Mouse (Mus musculus): Measurements from ENCODE around the gene Pmm2. TPM values are rescaled to one million over a fixed set of nuclear protein-coding genes. Genes with fewer than 3 reads are reported as not detected.
A peak's percentile ranks its signal among the peaks of the same experiment; 100 is the strongest.

The Pmm2 gene
- total and polyA plus RNA-seq, 2 experiments from 2014 or later, result 24.6 to 27.8 TPM

DNA sequence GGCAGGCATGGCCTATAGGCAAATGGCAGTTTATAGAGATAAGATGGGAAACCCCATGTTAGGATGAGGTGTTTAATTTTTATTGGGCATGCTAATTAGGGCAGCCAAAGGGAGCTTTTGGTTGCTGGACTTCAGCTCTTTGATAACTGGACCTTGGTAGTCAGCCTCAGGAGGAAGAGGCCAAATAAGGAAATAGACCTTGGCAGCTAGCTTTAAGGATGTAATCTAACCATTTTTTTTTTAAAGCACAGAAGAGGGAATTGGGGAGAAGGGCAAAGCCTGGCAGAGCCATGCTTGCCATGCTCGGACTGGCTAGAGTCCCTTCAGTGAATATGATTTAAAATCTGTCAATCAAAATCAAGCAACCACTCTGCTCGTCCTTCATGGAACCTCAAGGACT, 7.1 kb upstream of the Pmm2 start:
- no peak overlapping the region for H3K9ac ChIP-seq (replicated peaks; ENCODE audit: low read length, poor library complexity, severe bottlenecking)
- H3K27me3 ChIP-seq (ENCODE audit: insufficient read depth, low read length), result no peaks in the 10 kb centered on the region
- H3K9me3 ChIP-seq (ENCODE audit: low read length), result no peaks in the 10 kb centered on the region
- H3K4me3 ChIP-seq (ENCODE audit: low read depth, low read length), result no peak overlapping the region
- ATAC-seq (ENCODE audit: low FRiP score), result no peak
- H3K36me3 ChIP-seq (ENCODE audit: insufficient read depth, low read length), result peaks cover 10% of the 10 kb centered on the region; the same call in 1 of the 2 replicates
- no peak for TF ChIP-seq CTCF (IDR thresholded peaks at IDR 0.05)
- H3K27ac ChIP-seq (ENCODE audit: low read depth, low read length), result no peak overlapping the region
- no peak for DNase-seq (ENCODE audit: low spot score)
- H3K4me1 ChIP-seq (ENCODE audit: insufficient read depth, low read length), result no peaks in the 10 kb centered on the region
- WGBS, result 80% methylated on average over 2 of the region's 2 CpGs
- H3K4me2 ChIP-seq (ENCODE audit: low read depth, low read length, poor library complexity, severe bottlenecking), result no peak overlapping the region

DNA sequence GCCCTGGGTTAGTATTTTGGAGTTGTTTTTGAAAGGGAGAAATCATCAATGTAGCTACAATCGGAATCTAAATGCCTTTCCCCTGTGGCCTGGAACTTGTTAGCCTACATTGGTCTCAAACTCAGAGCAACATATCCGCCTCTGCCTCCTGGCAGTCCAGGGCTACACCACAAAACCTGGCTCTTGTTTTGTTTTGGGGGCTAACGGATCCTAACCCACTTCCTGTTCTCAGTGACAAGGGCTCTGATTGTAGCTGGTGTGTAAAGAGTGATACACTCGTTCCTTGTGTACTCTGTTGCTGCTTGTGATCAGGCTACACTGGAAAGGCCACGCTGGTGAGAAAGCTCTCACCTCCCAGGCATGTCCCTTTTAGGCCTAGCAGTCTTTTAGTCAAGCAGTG, 6.0 kb upstream of the Pmm2 start:
- H3K4me1 ChIP-seq (ENCODE audit: insufficient read depth, low read length), result peaks cover 4% of the 10 kb centered on the region; the same call in 1 of the 2 replicates
- no peak for ATAC-seq (ENCODE audit: low FRiP score)
- no peaks in the 10 kb centered on the region for H3K9me3 ChIP-seq (ENCODE audit: low read length)
- no peak overlapping the region for H3K9ac ChIP-seq (replicated peaks; ENCODE audit: low read length, poor library complexity, severe bottlenecking)
- H3K4me2 ChIP-seq (ENCODE audit: low read depth, low read length, poor library complexity, severe bottlenecking), result no peak overlapping the region
- TF ChIP-seq CTCF (IDR thresholded peaks at IDR 0.05), result no peak
- H3K27me3 ChIP-seq (ENCODE audit: insufficient read depth, low read length), result no peaks in the 10 kb centered on the region
- H3K4me3 ChIP-seq (ENCODE audit: low read depth, low read length), result no peak overlapping the region
- no peak for DNase-seq (ENCODE audit: low spot score)
- 90% methylated on average over 5 of the region's 5 CpGs for WGBS
- peaks cover 12% of the 10 kb centered on the region; the same call in 1 of the 2 replicates for H3K36me3 ChIP-seq (ENCODE audit: insufficient read depth, low read length)
- no peak overlapping the region for H3K27ac ChIP-seq (ENCODE audit: low read depth, low read length)

DNA sequence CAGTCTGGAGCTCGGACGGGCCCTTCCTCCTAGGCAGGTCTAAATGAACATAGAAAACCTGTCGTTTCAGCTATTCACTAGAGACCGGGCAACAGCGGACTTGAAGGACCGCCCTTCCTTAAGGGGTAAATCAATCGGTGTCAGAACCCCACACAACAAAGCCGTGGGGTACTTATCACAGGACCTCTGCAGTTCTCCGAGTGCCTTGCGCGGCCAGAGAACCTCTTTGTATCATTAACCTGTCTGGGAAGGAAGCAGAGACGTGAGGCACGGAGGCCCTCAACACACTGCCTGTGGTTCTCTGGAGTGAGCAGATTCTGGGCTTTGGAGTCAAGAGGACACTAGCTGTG, 632 bp upstream of the Pmm2 start:
- Histone ChIP-seq H3K9ac (replicated peaks; ENCODE audit: low read length, poor library complexity, severe bottlenecking) (peak overlapping the region; percentile 81), H3K4me3 (ENCODE audit: low read depth, low read length) (peak overlapping the region; percentile 76), H3K27ac (ENCODE audit: low read depth, low read length) (peak overlapping the region; percentile 86), H3K9me3 (ENCODE audit: low read length) (no peaks in the 10 kb centered on the region), H3K4me1 (ENCODE audit: insufficient read depth, low read length) (peaks cover 9% of the 10 kb centered on the region; the same call in 1 of the 2 replicates), H3K4me2 (ENCODE audit: low read depth, low read length, poor library complexity, severe bottlenecking) (peak overlapping the region; percentile 85), H3K27me3 (ENCODE audit: insufficient read depth, low read length) (no peaks in the 10 kb centered on the region), H3K36me3 (ENCODE audit: insufficient read depth, low read length) (peaks cover 9% of the 10 kb centered on the region; the same call in 1 of the 2 replicates)
- ATAC-seq (ENCODE audit: low FRiP score) (peak; percentile 0; the same call in 1 of the 2 replicates), DNase-seq (ENCODE audit: low spot score) (peak; percentile 24)
- no peak for TF ChIP-seq CTCF (IDR thresholded peaks at IDR 0.05)
- under 1% methylated on average over 13 of the region's 13 CpGs for WGBS

DNA sequence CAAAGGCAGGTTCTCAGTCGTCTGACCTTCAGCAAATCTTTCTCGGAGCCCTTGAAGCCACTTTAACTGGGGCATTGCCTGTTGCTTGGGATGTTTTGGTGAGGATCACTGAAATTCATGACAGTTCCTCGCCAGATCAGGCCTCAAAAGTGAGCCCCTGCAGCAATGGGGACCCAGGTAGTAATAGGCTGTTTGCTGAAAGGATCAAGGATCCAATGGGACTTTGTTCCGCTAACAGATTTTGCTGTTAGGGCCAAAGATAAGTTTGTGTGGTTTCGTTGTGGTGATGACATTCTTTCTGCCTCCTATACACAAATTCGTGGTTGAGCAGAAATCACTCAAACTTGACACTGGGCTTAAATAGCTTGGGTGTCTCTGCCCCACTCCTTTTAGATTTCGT, 657 bp downstream of the Pmm2 start:
- WGBS, result 41% methylated on average over 7 of the region's 7 CpGs
- TF ChIP-seq CTCF (IDR thresholded peaks at IDR 0.05), result no peak
- H3K27ac ChIP-seq (ENCODE audit: low read depth, low read length), result peak overlapping the region; percentile 86; the same call in 1 of the 2 replicates

DNA sequence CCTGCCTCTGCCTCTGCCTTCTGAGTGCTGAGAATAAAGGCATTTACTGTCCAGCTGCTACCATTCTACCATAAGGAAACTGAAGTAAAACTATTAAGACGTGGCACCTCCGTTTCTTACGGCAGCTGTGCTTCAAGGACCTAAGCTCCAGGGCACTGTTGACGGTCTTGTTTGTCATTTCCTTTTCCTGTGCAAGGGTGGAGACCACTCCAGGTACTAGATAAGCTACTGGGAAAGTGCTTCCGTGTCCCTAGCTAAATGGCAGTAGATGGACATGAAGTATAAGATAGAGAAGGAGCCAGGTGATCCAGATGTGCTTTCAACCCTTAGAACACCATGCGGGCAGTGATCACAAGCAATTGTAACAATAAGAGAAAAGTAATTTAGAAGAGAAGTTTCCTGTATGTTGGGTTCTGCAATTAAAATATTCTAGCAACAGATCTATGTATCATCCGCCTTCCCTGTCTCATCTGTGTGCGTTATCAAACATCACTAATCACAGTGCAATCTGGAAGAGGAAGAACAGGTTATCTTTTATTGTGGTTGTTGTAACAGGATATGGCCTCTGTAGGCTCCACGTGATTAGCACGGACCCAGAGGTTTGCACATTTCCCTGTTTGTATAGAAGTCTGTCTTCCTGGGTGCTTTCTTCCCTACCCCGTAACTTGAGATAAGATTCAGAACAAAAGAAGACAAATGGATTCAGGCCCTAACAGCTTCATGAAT, 2.2 kb downstream of the Pmm2 start:
- DNase-seq (ENCODE audit: low spot score), result no peak
- WGBS, result 91% methylated on average over 11 of the region's 11 CpGs
- TF ChIP-seq CTCF (IDR thresholded peaks at IDR 0.05), result no peak
- no peak overlapping the region for H3K4me2 ChIP-seq (ENCODE audit: low read depth, low read length, poor library complexity, severe bottlenecking)
- H3K4me3 ChIP-seq (ENCODE audit: low read depth, low read length), result no peak overlapping the region
- H3K4me1 ChIP-seq (ENCODE audit: insufficient read depth, low read length), result peaks cover 9% of the 10 kb centered on the region; the same call in 1 of the 2 replicates
- no peaks in the 10 kb centered on the region for H3K27me3 ChIP-seq (ENCODE audit: insufficient read depth, low read length)
- no peak overlapping the region for H3K9ac ChIP-seq (replicated peaks; ENCODE audit: low read length, poor library complexity, severe bottlenecking)
- H3K9me3 ChIP-seq (ENCODE audit: low read length), result no peaks in the 10 kb centered on the region
- peaks cover 26% of the 10 kb centered on the region for H3K36me3 ChIP-seq (ENCODE audit: insufficient read depth, low read length)
- no peak overlapping the region for H3K27ac ChIP-seq (ENCODE audit: low read depth, low read length)
- ATAC-seq (ENCODE audit: low FRiP score), result no peak

More for the DNA sequence above, 657 bp downstream of the Pmm2 start:
- H3K9me3 ChIP-seq (ENCODE audit: low read length), result no peaks in the 10 kb centered on the region
- ATAC-seq (ENCODE audit: low FRiP score), result no peak
- no peak for DNase-seq (ENCODE audit: low spot score)
- peaks cover 9% of the 10 kb centered on the region; the same call in 1 of the 2 replicates for H3K4me1 ChIP-seq (ENCODE audit: insufficient read depth, low read length)
- H3K36me3 ChIP-seq (ENCODE audit: insufficient read depth, low read length), result peaks cover 14% of the 10 kb centered on the region
- peak overlapping the region; percentile 76 for H3K4me3 ChIP-seq (ENCODE audit: low read depth, low read length)
- H3K9ac ChIP-seq (replicated peaks; ENCODE audit: low read length, poor library complexity, severe bottlenecking), result peak overlapping the region; percentile 68
- H3K4me2 ChIP-seq (ENCODE audit: low read depth, low read length, poor library complexity, severe bottlenecking), result peak overlapping the region; percentile 85
- H3K27me3 ChIP-seq (ENCODE audit: insufficient read depth, low read length), result no peaks in the 10 kb centered on the region

DNA sequence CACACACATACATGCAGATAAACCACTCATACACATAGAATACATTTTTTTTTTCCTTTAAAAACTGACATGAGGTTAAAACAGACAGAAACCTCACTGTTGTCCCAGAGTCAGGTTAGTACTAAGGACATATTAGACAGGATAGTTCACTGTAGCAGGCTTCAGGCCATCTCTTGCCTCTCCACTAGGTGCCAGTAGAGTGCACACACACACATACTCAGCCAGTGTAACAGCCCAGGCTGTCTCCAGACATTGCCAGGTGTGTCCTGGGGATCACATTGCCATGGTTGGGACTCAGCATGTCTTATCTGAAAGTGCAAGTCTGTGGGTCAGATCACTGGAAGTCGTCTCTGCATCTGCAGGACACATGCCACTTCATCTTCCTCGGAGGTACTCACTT, 6.4 kb downstream of the Pmm2 start:
- DNase-seq (ENCODE audit: low spot score), result peak; percentile 31
- no peak for ATAC-seq (ENCODE audit: low FRiP score)
- Histone ChIP-seq H3K36me3 (ENCODE audit: insufficient read depth, low read length) (peaks cover 48% of the 10 kb centered on the region), H3K4me2 (ENCODE audit: low read depth, low read length, poor library complexity, severe bottlenecking) (no peak overlapping the region), H3K4me1 (ENCODE audit: insufficient read depth, low read length) (no peaks in the 10 kb centered on the region), H3K27ac (ENCODE audit: low read depth, low read length) (no peak overlapping the region), H3K9me3 (ENCODE audit: low read length) (no peaks in the 10 kb centered on the region), H3K4me3 (ENCODE audit: low read depth, low read length) (no peak overlapping the region), H3K9ac (replicated peaks; ENCODE audit: low read length, poor library complexity, severe bottlenecking) (no peak overlapping the region), H3K27me3 (ENCODE audit: insufficient read depth, low read length) (no peaks in the 10 kb centered on the region)
- 90% methylated on average over 2 of the region's 2 CpGs for WGBS
- TF ChIP-seq CTCF (IDR thresholded peaks at IDR 0.05), result peak; percentile 77

Measured in midbrain, postnatal 0 days (tissue).